Mouse (Mus musculus) cortical plate, adult 2 months (tissue): ENCODE results near the gene Fcer1a. TPM values are rescaled to one million over a fixed set of nuclear protein-coding genes. Genes with fewer than 3 reads are reported as not detected.
"Not testable (repeated sequence)": the region's sequence is repeated elsewhere in the genome, so short reads cannot be mapped to it uniquely, and the experiment has no call there.

Experiments
- H3K27ac ChIP-seq: fragments of 200-500 bp; 2 replicates; pipeline ENCODE4 v1.5.1; 2012; ENCODE audit warnings: low read length, control low read depth, inconsistent platforms; ENCODE audit not compliant: insufficient read depth
- H3K4me1 ChIP-seq: fragments of 200-500 bp; 2 replicates; pipeline ENCODE4 v1.6.1; 2011; ENCODE audit warnings: low read length; ENCODE audit not compliant: control insufficient read depth, insufficient read depth
- H3K4me3 ChIP-seq: fragments of 200-500 bp; 2 replicates; pipeline ENCODE4 v1.5.1; 2011; ENCODE audit warnings: mild to moderate bottlenecking, low read length, control low read depth; ENCODE audit not compliant: insufficient read depth
- CTCF ChIP-seq: fragments of 200-500 bp; IDR thresholded peaks from 2 replicates; pipeline ENCODE4 v1.5.1; 2011; ENCODE audit warnings: mild to moderate bottlenecking, control low read depth, low read length; ENCODE audit not compliant: insufficient read depth; ENCODE audit errors: extremely low read depth
- POLR2A ChIP-seq: fragments of 200-500 bp; IDR thresholded peaks from 2 replicates; pipeline ENCODE4 v1.6.1; 2011; ENCODE audit warnings: mild to moderate bottlenecking, low read length, control low read depth; ENCODE audit not compliant: insufficient read depth; ENCODE audit errors: extremely low read depth
- polyA plus RNA-seq: library from polyadenylated mRNA; depleted of rRNA; stranded (reverse); fragments of >200 nt; gene quantifications from 2 replicates; pipeline ENCODE4 v1.2.3, GENCODE M21; 2012; rRNA removed

The Fcer1a gene
- not detected in 2 replicates for polyA plus RNA-seq

DNA sequence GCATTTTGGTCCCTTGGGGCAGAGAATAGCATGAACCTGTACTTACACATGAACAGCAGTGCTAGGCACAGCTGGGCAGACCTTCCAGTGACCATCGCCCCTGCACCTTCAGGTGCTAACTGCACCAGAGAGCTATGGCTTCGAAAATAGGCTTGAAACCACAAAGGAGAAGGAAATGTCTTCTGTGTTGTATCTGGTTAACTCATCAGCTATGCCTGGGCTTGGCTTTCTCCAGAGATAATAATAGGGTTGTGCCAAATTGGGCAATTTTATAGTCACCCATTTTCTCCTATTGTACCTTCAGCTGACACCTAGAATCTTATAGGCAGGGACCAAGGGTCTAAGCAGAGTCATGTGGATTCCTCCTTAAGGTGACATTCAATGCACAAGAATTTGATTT, at the start of gene Fcer1a:
Fcer1a (minus strand) TSS at position 134 of the 400 bp plus-strand sequence.
- Histone ChIP-seq H3K4me1 (no peaks in the 10 kb centered on the region), H3K4me3 (no peak within 1 kb of the TSS), H3K27ac (no peak within 1 kb of the TSS)
- TF ChIP-seq CTCF (no peak), POLR2A (no peak)

GRCm38 (mm10) chr1:173265701-173266100, 38.7 kb upstream of the Fcer1a start, which contains the start of gene Olfr418:
Gene Olfr418 (plus strand): TSS chr1:173266001.
- H3K27ac ChIP-seq: no peak within 1 kb of the TSS
- no peak within 1 kb of the TSS for H3K4me3 ChIP-seq
- H3K4me1 ChIP-seq: no peaks in the 10 kb centered on the region
- TF ChIP-seq POLR2A: no peak
- TF ChIP-seq CTCF: no peak

GRCm38 (mm10) chr1:173249888-173250287, 22.9 kb upstream of the Fcer1a start:
- TF ChIP-seq CTCF (no peak), POLR2A (no peak)
- H3K27ac ChIP-seq: no peak overlapping the region
- H3K4me3 ChIP-seq: no peak overlapping the region
- H3K4me1 ChIP-seq: no peaks in the 10 kb centered on the region

DNA sequence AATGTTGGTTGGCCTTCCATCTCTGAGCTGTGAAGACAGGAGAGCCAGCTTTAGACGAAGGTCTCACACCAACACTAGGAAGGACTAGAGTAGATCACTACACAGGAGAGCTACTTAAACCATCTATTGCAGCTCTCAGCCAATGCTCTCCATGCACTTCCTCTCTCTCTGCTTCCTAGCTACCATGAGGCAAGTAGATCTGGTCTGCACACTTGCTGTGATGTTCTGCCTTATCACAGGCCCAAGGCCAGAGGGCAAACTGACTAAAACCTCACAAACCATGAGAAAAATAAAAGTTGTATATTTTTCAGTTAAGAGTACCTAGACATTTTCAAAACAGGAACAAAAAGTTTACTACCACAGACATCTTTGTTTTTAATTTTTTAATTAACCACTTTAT, 10.0 kb upstream of the Fcer1a start:
- H3K4me3 ChIP-seq, H3K27ac ChIP-seq, H3K4me1 ChIP-seq: not testable (repeated sequence)

DNA sequence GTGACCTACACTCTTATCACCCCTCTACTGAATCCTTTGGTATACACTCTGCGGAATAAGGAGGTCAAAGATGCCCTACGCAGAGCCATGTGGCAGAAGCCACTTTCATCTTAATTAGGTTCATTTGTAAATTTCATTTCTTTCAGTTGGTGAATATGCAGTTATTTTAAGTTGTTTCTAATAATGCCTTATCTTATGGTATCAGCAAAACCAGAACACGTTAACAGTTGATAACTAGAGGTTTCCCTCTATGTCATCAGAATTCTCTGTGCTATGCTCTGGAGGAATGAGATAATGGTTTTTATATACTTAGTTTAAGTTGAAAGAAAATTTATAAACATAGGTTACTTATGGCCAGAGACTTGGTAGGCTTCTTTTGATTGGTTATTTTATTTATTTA, 10.5 kb downstream of the Fcer1a start:
- Histone ChIP-seq H3K4me3 (no peak overlapping the region), H3K4me1 (no peaks in the 10 kb centered on the region), H3K27ac (no peak overlapping the region)
- no peak for TF ChIP-seq CTCF
- TF ChIP-seq POLR2A: no peak

GRCm38 (mm10) chr1:173212092-173212491, 14.9 kb downstream of the Fcer1a start, which contains the start of gene Olfr1404:
Gene Olfr1404 (plus strand): TSS chr1:173212392.
- Histone ChIP-seq H3K4me1 (no peaks in the 10 kb centered on the region), H3K27ac (no peak within 1 kb of the TSS), H3K4me3 (no peak within 1 kb of the TSS)
- no peak for TF ChIP-seq POLR2A
- TF ChIP-seq CTCF: no peak

DNA sequence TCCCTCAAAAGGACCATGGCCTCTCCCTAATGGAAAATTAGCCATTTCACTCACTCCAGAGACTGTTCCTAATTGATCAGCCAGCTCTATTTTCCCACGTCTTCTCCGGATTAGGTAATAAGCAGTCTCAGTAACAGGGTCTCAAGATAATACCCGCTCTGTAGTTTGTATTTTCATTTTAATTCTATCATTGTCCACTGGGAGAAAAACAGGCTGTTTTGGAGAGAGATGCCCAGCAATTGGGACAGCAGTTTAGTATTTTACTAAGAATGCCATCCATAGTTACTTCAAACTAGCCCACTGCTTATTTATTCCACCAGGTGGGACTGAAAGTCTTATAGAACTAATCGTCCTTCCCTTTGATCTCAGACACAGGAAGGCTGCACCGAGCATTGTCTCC, 29.5 kb downstream of the Fcer1a start, which contains the start of gene Olfr218:
Olfr218 (plus strand) TSS at position 301 of the 400 bp plus-strand sequence.
- H3K4me3 ChIP-seq: no peak within 1 kb of the TSS
- TF ChIP-seq CTCF (no peak), POLR2A (no peak)
- H3K4me1 ChIP-seq: no peaks in the 10 kb centered on the region
- H3K27ac ChIP-seq: no peak within 1 kb of the TSS

GRCm38 (mm10) chr1:173196359-173196758, 30.7 kb downstream of the Fcer1a start:
- Histone ChIP-seq H3K27ac (no peak overlapping the region), H3K4me3 (no peak overlapping the region), H3K4me1 (no peaks in the 10 kb centered on the region)
- no peak for TF ChIP-seq CTCF
- TF ChIP-seq POLR2A: no peak

DNA sequence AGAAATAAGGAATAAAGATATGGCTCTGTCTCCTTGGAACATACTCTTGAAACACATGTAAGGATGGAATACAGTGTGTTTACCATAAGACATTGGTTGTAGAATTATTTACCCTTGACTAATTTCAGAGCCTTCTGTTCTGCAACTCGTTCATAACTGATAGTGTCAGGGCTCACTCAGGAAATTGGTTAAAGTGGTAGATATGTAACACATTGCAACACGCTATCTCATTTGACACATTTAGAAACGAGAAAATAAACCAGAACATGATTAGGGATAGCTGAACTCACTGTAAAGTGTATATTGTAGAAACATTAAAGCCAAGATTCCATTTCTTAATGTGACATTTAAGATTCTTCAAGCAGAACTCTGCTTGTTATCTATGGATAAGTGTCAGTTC, 35.0 kb downstream of the Fcer1a start:
- Histone ChIP-seq H3K4me3 (no peak overlapping the region), H3K27ac (no peak overlapping the region), H3K4me1 (no peaks in the 10 kb centered on the region)
- TF ChIP-seq POLR2A: no peak
- TF ChIP-seq CTCF: no peak

GRCm38 (mm10) chr1:173190540-173190939, 36.5 kb downstream of the Fcer1a start, which contains the start of gene Olfr1406:
Gene Olfr1406 (minus strand): TSS chr1:173190640.
- TF ChIP-seq CTCF (no peak), POLR2A (no peak)
- H3K4me3 ChIP-seq: no peak within 1 kb of the TSS

More at GRCm38 (mm10) chr1:173190540-173190939, 36.5 kb downstream of the Fcer1a start, which contains the start of gene Olfr1406:
- Histone ChIP-seq H3K27ac (no peak within 1 kb of the TSS), H3K4me1 (no peaks in the 10 kb centered on the region)
